Mouse (Mus musculus): ENCODE measurements around the gene Clec16a.

The Clec16a gene

GRCm38 (mm10) chr16:10669936-10670335, 124.8 kb downstream of the Clec16a start:
- in situ Hi-C loops (cut with MboI, MseI) = loop anchor here in 1 of 2 experiments (5.0 kb wide), 1 partner anchor 112 kb away; no protein-coding TSS in a partner anchor

DNA sequence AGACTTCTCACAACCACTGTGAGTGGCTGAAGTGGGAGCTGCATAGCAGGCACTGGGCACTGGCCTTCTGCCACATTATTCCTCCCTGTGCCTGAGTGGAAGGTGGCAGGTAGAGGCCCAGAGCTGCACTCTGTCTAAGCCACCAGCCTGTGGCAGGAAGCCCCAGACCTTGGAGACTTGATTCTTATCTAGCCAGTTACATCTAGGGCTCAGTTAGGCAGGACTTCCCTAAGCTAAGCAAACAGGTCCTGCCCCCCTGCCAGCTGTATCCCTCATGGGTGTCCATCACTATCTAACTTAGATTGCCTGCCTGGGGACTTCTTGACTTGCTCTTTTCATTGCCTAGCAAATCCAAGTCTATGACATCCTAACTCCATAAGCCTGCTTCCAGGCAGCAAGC, 127.4 kb downstream of the Clec16a start:
- in situ Hi-C loops (cut with MboI, MseI) = no loop called here

GRCm38 (mm10) chr16:10674020-10674419, 128.9 kb downstream of the Clec16a start:
- in situ Hi-C loops (cut with MboI, MseI) = no loop called here

- in situ Hi-C loops (cut with MboI, MseI) = no loop called here
These were observed 129.8 kb downstream of the Clec16a start for GRCm38 (mm10) chr16:10674957-10675356.

GRCm38 (mm10) chr16:10675612-10676011, 130.5 kb downstream of the Clec16a start:
- in situ Hi-C loops (cut with MboI, MseI) = no loop called here

GRCm38 (mm10) chr16:10676461-10677066, 131.4 kb downstream of the Clec16a start:
- in situ Hi-C loops (cut with MboI, MseI) = no loop called here

- in situ Hi-C loops (cut with MboI, MseI) = no loop called here
These were observed 137.4 kb downstream of the Clec16a start for GRCm38 (mm10) chr16:10682521-10682920.

DNA sequence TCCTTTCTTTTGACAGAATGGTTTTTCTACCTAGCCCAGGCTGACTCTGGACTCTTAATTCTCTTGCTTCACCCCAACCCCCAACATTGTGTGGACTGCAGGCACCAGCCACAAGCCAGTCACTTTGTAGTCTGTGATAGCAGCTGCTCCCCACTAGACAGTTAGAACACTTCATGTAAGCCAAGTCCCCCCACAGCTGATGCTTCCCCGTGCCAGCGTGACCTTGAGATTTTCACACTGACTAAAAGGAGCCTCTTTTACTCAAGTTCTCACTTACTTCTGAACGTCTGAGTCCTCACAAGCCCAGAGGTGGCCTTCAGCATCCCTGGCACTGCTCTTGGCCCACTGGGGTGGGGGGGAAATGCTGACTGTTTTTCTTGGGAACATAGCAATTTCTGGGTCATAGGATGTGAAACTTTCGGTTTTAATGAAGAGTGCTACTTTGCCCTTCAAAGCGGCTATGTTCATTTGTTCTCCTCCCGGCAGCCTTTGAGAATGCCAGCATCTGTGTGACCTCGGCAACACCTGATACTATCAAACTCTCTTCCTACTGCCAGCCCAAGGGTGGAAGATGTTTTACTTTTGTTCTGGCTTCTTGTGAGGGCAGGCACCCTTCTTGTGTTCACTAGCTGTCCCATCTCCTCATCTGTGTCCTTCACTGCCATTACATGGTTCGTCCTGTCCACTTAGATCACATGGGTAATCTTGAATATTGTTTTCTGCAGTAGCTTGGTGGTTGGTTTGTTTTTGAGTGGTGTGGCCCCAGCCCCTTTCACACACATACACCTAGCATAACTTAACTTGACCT, 138.3 kb downstream of the Clec16a start:
- in situ Hi-C loops (cut with MboI, MseI) = no loop called here

DNA sequence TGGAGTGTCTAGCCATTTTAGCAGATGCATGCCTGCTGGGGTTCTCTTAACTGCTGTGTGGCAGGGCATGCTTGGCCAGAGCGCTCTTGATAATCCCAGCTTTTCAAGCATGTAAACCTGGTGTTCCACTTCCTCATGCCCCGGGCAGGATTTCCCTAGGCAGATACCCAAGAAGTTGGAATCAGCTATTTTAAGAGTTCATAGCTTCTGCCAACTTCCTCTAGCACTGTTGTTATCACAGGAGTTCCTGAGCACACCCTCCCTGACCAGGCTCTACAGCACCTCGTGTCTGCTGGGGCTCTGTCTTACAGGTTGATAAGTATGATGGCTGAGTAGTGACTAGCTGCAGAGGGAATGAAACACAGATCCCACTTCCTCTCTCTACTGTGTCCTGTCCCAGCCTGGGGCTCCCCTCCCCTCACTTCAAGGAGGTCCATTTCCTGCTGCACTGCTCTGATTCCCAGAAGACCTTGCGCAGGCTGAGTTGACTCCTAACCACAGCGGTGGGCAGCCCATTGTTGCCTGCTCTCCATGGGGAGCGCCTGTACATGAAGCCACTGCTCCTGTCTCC, 144.7 kb downstream of the Clec16a start:
- in situ Hi-C loops (cut with MboI, MseI) = no loop called here

- in situ Hi-C loops (cut with MboI, MseI) = no loop called here
These were observed 145.3 kb downstream of the Clec16a start for GRCm38 (mm10) chr16:10690442-10690841.

- in situ Hi-C loops (cut with MboI, MseI) = no loop called here
These were observed 146.6 kb downstream of the Clec16a start for GRCm38 (mm10) chr16:10691705-10692104.

DNA sequence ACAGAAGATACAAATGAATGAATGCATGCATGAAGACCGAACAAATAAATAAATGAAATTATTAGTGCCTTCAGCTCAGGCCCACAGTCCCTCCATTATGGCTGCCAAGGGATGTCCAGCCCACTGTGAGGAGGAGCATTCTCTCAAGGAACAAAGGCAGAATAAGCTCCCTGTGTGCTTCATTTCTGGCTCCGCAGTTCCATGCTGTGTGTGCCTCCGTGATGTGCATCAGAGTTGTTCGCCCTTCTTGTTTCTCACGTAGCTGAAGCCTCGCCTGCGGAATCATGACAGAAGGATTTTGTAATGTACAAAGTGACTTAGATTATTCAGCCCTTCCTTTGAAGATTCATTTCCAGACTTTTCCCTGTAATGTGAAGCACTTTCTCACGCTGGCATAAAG, 147.7 kb downstream of the Clec16a start:
- in situ Hi-C loops (cut with MboI, MseI) = no loop called here

DNA sequence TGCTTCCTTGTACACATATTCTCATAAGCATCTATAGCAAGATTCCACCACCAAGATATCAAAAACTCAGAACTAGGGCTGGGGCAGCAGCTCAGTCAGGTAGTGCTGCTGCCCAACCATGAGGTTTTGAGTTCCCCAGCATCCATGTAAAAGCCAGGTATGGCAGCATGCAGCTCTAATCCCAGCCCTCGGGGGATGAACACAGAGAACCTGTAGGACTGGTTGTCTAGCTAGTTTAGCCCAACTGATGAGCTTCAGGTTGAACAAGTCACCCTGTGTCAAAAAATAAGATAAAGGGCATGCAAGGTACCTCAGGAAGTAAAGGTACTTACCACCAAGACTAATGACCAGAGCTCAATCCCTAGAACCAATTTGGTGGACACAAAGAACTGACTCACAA, 148.3 kb downstream of the Clec16a start:
- in situ Hi-C loops (cut with MboI, MseI) = no loop called here

GRCm38 (mm10) chr16:10694414-10694851, 149.3 kb downstream of the Clec16a start:
- in situ Hi-C loops (cut with MboI, MseI) = no loop called here

GRCm38 (mm10) chr16:10697861-10698659, 152.9 kb downstream of the Clec16a start:
- in situ Hi-C loops (cut with MboI, MseI) = no loop called here

DNA sequence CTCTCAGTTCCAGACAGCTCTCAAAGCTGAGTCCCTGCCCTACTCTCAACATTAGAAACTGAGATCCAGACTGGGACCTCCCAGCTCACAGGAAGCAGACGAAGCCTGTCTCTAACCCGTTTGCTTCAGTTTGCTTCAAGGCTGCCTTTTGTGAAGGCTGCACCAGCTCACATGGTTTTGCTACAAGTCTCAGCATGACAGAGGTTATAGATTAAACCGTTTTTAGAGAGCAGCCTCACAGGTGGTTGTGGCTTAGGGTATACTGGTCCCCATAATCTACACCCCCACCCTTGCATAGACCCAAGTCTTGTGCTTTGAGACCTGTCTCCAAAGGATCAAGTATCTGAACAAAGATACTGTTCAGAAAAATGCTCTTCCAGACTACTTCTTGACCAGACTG, 154.2 kb downstream of the Clec16a start:
- in situ Hi-C loops (cut with MboI, MseI) = no loop called here

DNA sequence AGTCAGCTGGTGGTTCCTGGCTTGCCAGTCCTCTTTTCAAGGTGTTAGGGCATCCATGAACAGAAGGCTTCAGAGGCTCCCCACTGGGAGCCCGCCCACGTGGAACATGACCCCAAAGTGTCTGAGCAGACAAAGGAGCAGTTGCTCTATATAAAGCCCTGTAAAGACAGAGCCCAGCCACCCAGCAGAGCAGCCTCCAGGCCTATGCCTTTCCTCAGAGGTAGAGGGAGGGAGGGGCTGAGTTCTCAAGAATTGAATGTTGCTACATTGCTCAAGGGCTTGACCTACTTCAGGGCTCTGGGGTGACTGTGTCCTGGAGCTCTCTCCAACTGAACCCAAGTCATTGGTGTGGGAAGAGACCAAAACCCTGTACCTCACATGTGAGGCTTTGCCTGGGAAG, 155.0 kb downstream of the Clec16a start:
- in situ Hi-C loops (cut with MboI, MseI) = no loop called here

DNA sequence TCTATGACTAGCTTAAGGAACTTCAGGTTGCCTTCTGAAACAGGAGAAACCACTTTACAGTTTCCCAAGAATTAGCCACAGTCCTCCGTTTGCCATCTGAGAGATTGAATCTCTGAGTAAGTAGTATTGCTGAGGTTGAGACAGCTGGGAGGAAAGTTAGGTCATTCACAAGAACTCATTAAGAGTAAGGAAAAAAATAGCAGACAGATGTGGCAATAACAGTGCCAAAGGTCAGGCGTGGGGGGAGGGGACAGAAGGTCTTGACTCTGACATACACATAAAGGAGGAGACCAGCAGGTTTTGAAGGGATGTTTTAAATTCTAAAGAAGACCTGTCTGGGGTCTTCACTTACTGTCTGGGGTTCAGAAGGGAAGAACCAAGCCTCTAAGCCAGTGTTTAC, 157.3 kb downstream of the Clec16a start:
- in situ Hi-C loops (cut with MboI, MseI) = no loop called here

DNA sequence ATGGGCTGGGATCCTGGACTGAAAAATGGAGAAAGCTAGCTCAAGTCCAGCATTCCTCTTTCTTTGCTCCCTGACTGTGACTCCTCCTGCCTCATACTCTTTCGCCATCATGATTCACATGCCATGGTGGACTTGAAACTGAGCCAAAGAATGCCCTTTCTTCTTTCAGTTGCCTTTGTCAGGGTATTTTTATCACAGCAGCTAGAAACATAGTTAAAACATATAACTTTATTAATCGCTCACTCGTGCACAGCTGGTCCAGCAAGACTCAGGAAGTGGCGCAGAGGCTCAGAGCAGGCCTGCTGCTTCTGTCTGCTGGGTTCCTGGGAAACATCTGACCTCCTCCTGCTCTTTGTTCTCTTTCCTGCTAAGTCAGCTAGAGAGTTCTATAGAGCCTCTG, 158.8 kb downstream of the Clec16a start:
- in situ Hi-C loops (cut with MboI, MseI) = no loop called here

DNA sequence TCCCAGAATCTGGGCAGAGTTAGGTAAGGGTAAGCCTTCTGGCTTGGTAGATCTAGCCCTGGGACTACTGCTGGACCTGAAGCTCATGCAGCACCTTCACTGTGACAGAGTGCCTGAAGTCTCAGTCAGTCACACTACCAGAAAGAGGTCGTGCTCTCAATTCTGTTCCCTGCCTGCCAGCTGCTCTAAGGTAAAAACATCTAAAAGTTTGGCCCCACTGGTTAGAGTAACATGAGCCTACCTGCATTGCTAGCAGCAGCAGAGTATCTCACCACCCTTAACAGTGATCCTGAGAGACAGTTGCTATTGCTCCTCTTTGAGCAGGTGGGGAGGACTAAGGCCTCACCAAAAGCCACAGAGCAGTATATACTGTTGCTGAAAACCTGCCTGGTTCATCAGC, 160.3 kb downstream of the Clec16a start:
- in situ Hi-C loops (cut with MboI, MseI) = no loop called here

GRCm38 (mm10) chr16:10711524-10711923, 166.4 kb downstream of the Clec16a start:
- in situ Hi-C loops (cut with MboI, MseI) = no loop called here

DNA sequence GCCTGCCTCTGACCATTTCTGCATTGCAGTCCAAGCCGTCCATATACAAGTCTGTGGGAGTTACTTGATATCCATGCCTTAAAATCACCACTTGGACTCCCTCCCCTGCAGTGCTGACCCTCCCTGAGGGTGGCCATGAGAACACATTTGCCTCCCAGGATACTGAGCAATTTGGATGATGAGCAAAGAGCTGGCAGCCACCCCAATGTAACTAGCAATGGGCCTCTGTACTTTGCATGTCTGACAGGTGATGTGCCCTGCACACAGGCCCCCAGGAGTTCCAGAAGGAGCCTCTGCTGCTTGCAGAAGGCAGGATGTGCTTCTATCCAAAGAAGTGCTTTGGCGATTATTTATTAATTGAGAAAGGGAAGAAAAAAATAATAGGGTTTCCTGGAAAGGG, 167.9 kb downstream of the Clec16a start:
- in situ Hi-C loops (cut with MboI, MseI) = no loop called here

All from T-helper 17 cell (primary cell).